Mouse (Mus musculus) monocyte, adult 59 days (primary cell): ENCODE measurements around the gene Olfr325. TPM values are rescaled to one million over a fixed set of nuclear protein-coding genes. Genes with fewer than 3 reads are reported as not detected.

Experiments used
- total RNA-seq, 2 experiments: library from RNA; stranded (reverse); gene quantifications; one replicate each; pipeline ENCODE4 v1.2.4; 2023

The Olfr325 gene
- total RNA-seq = not detected

DNA sequence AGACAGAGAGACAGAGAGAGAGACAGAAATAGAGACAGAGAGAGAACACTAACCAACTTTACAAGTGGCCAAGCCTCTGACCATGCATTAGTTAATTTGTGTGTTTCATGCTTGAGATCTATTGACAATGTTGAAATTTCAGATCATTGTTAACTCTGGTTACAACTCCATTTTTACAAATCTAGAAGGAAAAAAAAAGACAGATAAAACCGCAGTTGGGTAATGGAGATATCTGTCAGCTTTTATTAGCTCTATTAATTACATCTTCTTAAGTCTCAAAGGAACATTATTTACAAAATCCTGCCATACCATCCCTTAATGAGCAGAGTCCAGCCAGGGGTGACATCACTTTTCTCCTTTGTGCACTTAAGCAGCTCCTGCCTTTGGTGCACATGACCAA is at the start of gene Olfr325:
TSS of gene Olfr325 (plus strand) at position 301 of the 400 bp plus-strand sequence.

DNA sequence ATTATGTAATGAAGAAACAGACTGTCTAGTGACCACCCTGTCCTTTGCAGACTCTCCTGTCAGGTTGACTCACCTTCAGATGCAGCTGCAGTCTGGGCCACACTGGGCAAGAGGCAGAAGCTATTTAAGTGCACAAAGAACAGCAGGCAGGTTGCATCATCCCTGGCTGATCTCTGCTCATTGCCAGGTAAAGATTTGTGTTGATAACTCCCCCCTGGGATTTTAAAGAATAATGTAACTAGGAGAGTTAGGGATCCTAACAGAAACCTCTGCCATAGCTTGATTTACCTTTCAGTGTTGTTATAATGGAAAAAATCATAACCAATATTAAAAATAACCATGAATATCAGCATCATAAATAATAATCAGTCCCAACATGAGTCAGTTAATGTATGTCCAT is 42.8 kb upstream of the Olfr325 start, which contains the start of gene Olfr330:
TSS of gene Olfr330 (minus strand) at position 101 of the 400 bp plus-strand sequence.

DNA sequence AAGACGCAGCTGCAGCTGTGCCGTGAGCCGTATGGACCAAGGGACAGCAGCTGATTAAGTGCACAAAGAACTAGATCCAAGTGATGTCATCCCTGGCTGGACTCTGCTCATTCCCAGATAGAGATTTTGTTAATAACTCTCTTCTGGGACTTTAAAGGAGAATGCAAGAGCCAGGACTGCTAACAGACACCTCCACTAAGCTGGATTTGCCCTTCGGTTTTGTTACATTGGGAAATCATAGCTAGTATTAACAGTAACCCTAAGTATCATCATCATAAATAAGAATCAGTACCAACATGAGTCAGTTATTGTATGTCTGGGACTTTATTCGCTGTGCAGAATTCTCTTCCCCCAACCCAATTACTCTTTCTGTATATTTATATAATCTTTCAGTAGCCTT is 31.2 kb upstream of the Olfr325 start, which contains the start of gene Olfr329-ps:
TSS of gene Olfr329-ps (minus strand) at position 101 of the 400 bp plus-strand sequence.

DNA sequence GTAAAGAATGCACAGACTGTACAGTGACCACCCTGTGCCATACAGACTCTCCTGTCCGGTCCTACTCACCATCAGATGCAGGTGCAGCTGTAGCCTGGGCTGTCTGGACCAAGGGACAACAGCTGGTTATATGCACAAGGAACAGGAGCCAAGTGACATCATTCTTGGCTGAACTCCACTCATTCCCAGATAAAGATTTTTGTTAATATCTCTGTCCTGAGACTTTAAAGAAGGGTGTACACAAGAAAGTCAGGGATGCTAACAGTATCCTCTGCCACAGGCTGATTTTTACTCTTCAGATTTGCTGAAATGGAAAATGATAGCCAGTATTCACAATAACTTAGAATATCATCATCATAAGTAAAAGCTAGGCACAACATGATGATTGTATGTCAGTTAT is 22.0 kb upstream of the Olfr325 start, which contains the start of gene Olfr328:
TSS of gene Olfr328 (minus strand) at position 101 of the 400 bp plus-strand sequence.

DNA sequence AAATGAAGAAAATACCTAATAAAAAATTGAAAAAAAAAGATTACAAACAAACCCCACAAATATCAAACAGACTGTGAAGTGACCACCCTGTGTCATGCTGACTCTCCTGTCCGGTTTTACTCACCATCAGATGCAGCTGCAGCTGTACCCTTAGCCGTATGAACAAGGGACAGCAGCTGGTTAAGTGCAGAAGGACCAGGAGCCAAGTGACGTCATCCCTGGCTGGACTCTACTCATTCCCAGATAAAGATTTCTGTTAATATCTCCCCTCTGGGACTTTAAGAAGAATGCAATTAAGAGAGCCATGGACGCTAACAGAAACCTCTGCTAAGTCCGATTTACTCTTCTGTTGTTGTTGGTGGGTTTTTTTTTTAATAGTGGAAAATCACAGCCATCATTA is 7.1 kb upstream of the Olfr325 start, which contains the start of gene Olfr224:
TSS of gene Olfr224 (minus strand) at position 149 of the 400 bp plus-strand sequence.

DNA sequence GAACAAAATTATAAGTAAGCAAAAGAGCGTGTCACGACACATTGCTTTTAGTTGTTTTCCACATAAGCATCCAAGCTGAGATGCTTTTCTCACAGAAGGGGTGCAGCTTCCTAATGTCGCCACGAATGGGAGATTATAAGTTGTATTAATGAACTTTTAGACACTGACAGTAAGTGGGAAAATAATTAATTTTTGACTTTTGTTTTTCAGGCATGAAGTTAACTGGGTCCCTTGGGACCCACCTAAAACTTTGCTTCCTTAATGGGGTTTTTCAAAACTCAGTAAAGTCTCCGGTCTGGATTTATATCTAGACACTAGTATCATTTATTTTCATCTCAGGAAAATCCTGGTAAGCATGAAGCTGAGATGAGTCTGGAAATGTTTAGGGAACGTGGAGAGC is 17.3 kb downstream of the Olfr325 start, which contains the start of gene Olfr324:
TSS of gene Olfr324 (plus strand) at position 301 of the 400 bp plus-strand sequence.

DNA sequence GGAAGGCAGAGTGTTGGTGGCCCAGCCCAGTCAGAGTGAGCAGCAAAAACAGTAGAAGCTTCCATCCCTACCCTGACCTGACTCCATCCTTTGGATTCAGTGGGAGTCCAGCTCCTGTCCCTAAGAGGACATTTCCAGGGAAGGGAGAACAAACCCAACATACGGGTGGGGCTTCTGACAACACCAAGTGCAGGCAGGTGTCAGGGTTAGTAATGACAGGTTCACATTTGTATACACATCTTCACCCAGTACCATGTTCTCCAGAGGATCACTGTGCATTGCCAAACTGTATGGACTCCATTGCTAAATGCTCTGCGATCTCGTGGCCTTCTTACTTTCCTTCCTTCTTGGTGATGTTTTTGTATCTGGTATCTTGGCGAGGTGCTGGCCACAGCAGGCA is 38.4 kb downstream of the Olfr325 start, which contains the start of gene 2210407C18Rik:
TSS of gene 2210407C18Rik (minus strand) at position 101 of the 400 bp plus-strand sequence.

DNA sequence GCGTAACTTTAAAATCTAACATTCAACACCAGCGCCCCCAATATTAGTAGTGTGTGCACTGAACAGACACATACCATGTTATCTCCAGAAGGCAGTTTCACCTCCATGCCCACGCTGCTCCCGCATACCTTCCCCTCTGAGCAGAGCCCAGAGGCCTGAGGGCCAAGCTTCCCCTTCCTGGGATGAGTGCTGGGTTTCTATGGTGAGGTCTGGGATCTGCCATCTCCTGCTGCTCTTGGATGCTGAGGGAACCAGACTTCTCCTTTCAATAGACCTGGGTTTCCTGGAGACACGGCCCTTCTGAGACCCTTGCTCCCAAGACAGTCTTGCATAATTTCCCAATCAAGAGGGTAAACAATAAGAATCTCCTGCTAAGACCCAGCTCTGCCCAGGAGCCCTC is 52.9 kb downstream of the Olfr325 start, which contains the start of gene Olfr323:
TSS of gene Olfr323 (minus strand) at position 101 of the 400 bp plus-strand sequence.

Other genes with a start within 250 kb of the Olfr325 start
- 10 to 100 TPM; 16.7 to 17.2 TPM for gene Zfp672, start 247.4 kb upstream of the Olfr325 start, total RNA-seq
- gene Sh3bp5l, start 247.0 kb upstream of the Olfr325 start, total RNA-seq = 10 to 100 TPM; 18.2 to 26.0 TPM
- not detected for gene Lypd8, start 198.7 kb upstream of the Olfr325 start, total RNA-seq
- gene 1810065E05Rik, start 156.6 kb upstream of the Olfr325 start, total RNA-seq = not detected
- gene Gm12253, start 145.2 kb upstream of the Olfr325 start, total RNA-seq = not detected
- not detected for gene Lypd9, start 124.8 kb upstream of the Olfr325 start, total RNA-seq
- not detected for gene Olfr30, start 115.5 kb upstream of the Olfr325 start, total RNA-seq
- not detected for gene Olfr332, start 85.2 kb upstream of the Olfr325 start, total RNA-seq
- gene Olfr331, start 75.2 kb upstream of the Olfr325 start, total RNA-seq = not detected
- gene Olfr330, start 42.9 kb upstream of the Olfr325 start, total RNA-seq = not detected
- gene Olfr329-ps, start 31.3 kb upstream of the Olfr325 start, total RNA-seq = not detected
- gene Olfr328, start 22.1 kb upstream of the Olfr325 start, total RNA-seq = under 1 TPM in 1 of 2 experiments, not detected in 1; 0.39 TPM
- not detected for gene Olfr224, start 7.2 kb upstream of the Olfr325 start, total RNA-seq
- gene Olfr324, start 17.4 kb downstream of the Olfr325 start, total RNA-seq = not detected
- not detected for gene 2210407C18Rik, start 38.3 kb downstream of the Olfr325 start, total RNA-seq
- gene Olfr323, start 52.8 kb downstream of the Olfr325 start, total RNA-seq = not detected
- not detected for gene Trim58, start 62.7 kb downstream of the Olfr325 start, total RNA-seq
- not detected for gene Olfr322, start 81.1 kb downstream of the Olfr325 start, total RNA-seq
- gene Olfr320, start 103.4 kb downstream of the Olfr325 start, total RNA-seq = not detected
- gene Olfr319, start 121.4 kb downstream of the Olfr325 start, total RNA-seq = not detected
- not detected for gene Olfr318, start 146.3 kb downstream of the Olfr325 start, total RNA-seq
- gene Olfr317, start 161.5 kb downstream of the Olfr325 start, total RNA-seq = not detected
- gene Olfr316, start 175.0 kb downstream of the Olfr325 start, total RNA-seq = not detected
- not detected for gene Olfr315, start 195.5 kb downstream of the Olfr325 start, total RNA-seq
- not detected for gene Olfr314, start 205.2 kb downstream of the Olfr325 start, total RNA-seq
- gene Fam183b, start 224.2 kb downstream of the Olfr325 start, total RNA-seq = not detected
- gene Olfr313, start 237.3 kb downstream of the Olfr325 start, total RNA-seq = not detected